Mouse (Mus musculus) layer of hippocampus, postnatal 36 days (tissue): ENCODE measurements around the gene Srgn. TPM values are rescaled to one million over a fixed set of nuclear protein-coding genes. Genes with fewer than 3 reads are reported as not detected.

Experiments used
- DNase-seq, 2 experiments: peaks; one replicate each; pipeline ENCODE4 v3.0.0; 2022
- total RNA-seq, 2 experiments: library from RNA; stranded (reverse); gene quantifications; 2 replicates each; pipeline ENCODE4 v1.2.3; 2021

Gene Srgn
- 1 to 10 TPM; 8.4 to 8.5 TPM for total RNA-seq

DNA sequence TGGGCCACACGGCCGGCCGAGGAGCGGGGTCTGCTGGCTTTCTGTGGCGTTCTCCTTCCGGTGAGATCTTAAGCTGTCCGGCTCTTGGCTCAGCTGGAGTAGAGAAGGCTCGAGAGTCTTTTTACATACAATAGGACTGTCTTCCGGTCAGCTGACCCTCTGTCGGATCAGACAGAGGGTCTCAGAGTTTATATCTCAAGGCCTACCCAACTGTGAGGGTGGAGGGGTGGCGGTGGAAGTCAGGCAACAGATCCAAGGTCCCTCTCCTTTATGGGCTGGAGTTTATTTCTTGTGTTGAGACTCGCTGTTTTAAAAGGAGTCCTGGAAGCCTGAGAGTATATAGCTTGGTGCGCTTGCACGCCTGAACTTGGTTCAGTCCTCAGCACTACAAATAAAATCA is at the start of gene Srgn:
Gene Srgn (minus strand): TSS at position 101 of the 400 bp plus-strand sequence.
- no peak for DNase-seq

- no peak for DNase-seq
These were observed 47.8 kb upstream of the Srgn start for GRCm38 (mm10) chr10:62575001-62575400.

GRCm38 (mm10) chr10:62570126-62570871 is 43.0 kb upstream of the Srgn start:
- DNase-seq = no peak

DNA sequence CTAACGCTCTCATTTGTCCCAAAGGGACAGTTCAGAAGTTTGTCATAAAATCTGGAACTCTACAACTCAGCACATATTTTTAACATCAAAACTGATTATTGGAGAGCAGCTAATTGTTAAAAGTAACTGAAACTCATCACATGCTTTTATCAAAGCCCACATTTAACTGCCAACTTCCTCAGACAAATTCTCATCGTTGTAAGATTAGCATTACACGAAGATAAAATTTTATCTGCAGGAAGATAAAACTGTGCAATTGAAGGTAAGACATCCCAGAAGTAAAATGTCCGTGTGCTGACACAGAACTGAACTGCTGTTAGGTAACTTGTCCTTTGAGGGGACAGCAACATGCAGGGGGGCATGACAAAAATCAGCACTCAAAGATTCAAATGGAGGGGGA is 41.6 kb upstream of the Srgn start:
- no peak for DNase-seq

DNA sequence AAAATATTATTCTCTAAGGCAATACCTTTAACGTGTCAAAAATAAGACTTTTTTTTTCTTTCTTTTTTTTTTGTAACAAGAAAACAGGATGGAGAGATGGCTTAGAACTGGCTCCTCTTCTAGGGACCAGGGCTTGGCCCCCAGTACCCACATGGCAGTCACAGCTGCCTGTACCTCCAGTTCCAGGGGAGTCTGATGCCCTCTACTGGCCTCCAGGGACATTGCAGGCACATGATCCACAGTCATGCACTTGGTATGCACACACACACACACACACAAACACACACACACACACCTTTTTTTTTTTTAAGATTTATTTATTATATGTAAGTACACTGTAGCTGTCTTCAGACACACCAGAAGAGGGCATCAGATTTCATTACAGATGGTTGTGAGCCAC is 30.5 kb upstream of the Srgn start:
- DNase-seq = no peak

DNA sequence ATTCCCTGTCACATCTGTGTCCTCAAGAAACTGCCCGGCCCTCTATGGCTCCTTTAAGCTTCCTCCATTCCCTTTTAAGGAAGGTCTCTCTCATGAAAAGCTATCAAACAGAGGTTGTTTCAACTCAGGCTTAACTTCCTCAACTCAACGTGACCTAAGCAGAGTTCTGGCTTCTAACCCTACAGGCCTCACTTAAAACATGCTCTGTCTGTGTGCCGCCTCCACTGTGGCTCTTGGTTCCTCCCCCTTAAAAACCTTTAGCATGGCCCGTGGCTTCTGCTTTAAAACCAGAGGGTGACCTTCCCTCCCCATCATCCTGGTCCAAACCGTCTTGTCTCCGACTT is 29.3 kb upstream of the Srgn start:
- no peak for DNase-seq

GRCm38 (mm10) chr10:62555705-62556557 is 28.7 kb upstream of the Srgn start:
- DNase-seq = no peak

GRCm38 (mm10) chr10:62553611-62554091 is 26.4 kb upstream of the Srgn start:
- DNase-seq = no peak

GRCm38 (mm10) chr10:62550787-62551300 is 23.6 kb upstream of the Srgn start:
- DNase-seq = no peak

GRCm38 (mm10) chr10:62549523-62550166 is 22.4 kb upstream of the Srgn start:
- DNase-seq = peak; percentile 34 to 58

GRCm38 (mm10) chr10:62546441-62546840 is 19.2 kb upstream of the Srgn start:
- DNase-seq = no peak

DNA sequence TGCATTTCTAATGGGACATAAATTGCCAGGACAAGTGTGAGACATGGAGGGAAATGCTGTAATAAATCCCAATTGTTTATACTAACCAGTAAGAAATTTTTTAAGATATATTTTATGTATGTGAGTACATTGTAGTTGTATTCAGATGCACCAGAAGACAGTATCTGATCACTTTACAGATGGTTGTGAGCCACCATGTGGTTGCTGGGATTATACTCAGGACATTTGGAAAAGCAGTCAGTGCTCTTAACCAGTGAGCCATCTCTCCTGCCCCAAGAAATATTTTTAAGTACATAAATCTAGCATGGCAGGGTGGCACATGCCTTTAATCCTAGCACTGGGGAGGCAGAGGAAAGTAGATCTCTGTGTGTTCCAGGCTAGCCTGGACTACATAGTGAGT is 18.5 kb upstream of the Srgn start:
- no peak for DNase-seq

DNA sequence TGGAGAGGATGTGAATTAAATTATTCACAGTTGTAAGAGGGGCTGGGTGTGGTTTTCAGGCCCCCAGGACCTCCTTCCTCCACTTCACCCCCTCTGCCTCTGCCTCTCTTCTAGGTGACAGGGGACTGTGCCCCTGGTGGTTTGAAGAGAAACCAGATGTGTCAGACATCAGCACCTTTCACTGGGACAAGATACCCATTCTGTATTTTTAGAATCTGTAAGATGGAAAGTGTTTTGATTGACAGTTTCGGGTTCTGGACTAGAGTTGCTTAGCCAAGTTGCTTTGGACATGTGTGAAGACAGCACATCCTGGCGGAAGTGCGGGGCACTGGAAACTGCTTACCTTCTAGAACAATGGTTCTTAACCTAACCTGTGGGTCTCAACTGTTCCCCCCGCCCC is 17.1 kb upstream of the Srgn start:
- DNase-seq = no peak

- no peak for DNase-seq
These were observed 16.2 kb upstream of the Srgn start for GRCm38 (mm10) chr10:62543399-62543808.

DNA sequence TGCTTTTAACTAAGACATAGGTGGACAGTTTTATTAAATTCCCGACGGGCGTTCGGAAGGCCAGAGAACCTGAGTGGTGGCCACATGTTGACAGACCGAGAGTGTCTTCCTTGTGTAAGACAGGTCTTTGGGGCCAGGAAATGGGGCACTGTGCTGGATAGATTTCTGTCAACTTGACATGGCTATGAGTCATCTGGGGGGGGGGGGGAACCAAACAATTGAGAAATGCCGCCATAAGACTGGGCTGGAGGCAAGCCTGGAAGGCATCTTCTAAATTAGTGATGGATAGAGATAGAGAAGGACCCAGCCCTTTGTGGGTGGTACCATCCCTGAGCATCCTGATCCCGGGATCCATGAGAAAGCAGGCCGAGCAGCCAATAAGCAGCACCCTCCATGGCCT is 15.7 kb upstream of the Srgn start:
- no peak for DNase-seq

DNA sequence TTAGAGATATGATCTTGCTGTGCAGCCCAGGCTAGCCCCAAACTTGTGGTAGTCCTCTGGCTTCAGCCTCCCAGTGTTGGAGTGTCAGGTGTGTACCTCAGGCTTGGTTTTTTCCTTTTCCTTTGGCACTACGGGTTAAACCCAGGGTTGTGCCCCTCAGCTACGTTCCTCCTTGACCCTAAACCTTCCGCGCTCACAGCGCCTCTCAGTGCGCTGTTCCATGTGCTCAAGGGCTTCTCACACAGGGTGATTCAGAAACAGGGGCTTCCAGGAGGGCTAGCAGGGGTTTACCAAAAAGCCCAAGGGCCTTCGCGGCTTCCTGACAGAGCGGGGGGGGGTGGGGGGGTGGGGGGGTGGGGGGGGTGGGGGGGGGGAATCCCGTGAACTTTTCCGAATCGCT is 15.3 kb upstream of the Srgn start:
- no peak for DNase-seq

DNA sequence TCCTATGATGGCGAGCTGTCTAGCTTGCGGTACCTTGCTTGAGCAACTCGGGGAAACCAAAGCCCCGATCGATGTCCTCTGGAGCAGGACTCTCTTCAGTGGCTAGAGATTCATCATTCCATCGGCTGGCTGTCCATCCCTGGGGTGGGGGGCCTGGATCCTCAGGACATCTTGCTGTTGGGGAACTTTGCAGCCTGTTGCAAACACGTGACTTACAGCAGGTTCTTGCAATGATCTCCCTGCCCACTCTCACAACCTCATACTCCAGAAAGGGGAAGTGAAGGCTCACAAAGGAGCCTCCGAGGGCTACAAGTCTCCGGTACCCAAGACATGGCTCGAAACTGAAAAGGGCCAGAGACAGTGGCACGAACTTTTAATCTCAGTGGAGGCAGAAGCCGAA is 14.2 kb upstream of the Srgn start:
- no peak for DNase-seq

DNA sequence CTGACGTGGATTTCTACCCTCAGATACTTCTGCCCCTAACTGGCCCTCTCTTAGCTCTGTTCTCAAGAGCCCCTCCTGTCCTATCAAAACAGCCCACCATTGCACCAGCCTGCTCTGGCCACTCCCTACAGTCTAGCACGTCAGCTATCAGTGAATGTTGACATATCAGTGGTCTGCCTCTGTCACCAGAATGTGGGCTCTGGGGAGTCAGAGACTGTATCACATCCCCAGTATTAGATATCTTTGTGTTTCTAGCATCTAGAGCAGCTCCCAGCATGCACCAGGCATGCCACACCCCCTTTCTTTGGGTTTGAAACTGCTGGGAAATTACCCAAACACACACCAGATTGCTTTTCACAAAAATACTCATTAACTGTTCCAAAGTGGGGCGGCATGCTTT is 13.5 kb upstream of the Srgn start:
- DNase-seq = no peak

DNA sequence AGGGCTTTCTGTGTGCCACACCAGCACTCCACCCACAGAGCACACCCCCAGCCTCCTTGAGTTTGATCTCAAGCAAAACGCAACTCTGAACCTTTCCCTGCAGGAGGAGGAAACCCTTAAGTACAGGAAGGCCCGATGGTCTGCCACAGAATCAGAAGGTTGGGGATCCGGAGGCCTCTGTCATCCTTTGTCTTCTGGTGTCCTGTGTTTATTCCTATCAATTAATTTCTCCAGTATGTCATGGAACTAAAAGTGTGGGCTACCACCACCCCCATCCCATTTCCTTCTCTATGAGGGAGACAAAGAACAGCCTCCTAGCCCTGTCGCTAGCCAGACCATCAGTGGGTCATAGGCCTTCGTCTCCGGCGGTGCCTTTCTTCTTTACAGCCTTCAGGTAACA is 7.3 kb upstream of the Srgn start:
- no peak for DNase-seq

GRCm38 (mm10) chr10:62532832-62533231 is 5.6 kb upstream of the Srgn start:
- no peak for DNase-seq

- no peak for DNase-seq
These were observed 2.9 kb upstream of the Srgn start for GRCm38 (mm10) chr10:62530183-62530582.

- DNase-seq = no peak
These were observed 4.8 kb downstream of the Srgn start for GRCm38 (mm10) chr10:62522346-62522950.

DNA sequence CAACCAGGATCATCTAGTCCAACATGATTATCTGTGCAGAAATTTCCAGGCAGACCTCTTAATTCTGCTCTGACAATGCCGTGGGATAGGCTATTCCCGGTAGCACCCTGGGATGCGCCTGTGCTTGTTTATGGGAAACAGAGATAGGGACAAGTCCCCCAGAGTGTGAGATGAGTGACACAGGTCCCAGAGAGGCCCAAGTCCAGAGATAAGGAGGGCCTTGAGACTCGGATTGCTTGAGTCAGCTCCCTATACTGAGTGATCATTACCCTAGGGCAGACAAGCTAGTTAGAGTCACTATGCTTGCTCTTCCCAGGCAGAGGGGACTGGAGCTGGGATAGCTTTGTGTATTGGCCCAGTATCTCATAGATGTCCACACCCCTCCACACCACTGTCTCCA is 5.5 kb downstream of the Srgn start:
- DNase-seq = no peak
